Mouse (Mus musculus): Measurements from ENCODE around the gene Ajap1. TPM values are rescaled to one million over a fixed set of nuclear protein-coding genes. Genes with fewer than 3 reads are reported as not detected.

Gene Ajap1
- polyA plus RNA-seq, 1 experiment from 2014 or later = not detected

DNA sequence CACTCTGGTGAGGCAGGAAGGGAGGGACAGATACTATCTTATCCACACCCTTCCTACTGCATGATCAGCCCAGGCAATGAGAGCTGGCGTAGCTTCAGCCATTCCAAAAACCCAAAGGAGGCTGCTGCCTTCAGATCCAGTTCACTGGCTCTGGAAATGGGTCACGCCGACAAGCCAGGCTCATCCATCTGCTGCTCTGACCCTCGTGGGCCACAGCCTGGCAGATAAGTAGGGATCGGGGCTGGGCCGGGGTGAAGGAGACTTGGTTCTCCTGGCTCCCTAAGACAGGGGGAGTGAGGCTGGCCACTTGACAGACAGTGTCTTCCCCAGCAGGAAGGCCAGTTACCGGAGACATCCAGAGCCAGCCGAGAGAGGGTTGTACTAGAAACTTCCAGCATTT, 84.2 kb downstream of the Ajap1 start:
- POLR2A ChIA-PET = no interaction called here
- TF ChIP-seq CTCF (IDR thresholded peaks at IDR 0.05) = no peak
- no peaks in the 10 kb centered on the region for H3K27me3 ChIP-seq
- in situ Hi-C loops (cut with MboI; ENCODE audit: low pct_unique_long_range_greater_than_20kb) = no loop called here
- no peak for ATAC-seq
- CTCF ChIA-PET = no interaction called here
- DNase-seq (ENCODE audit: low read depth, low spot score) = no peak

DNA sequence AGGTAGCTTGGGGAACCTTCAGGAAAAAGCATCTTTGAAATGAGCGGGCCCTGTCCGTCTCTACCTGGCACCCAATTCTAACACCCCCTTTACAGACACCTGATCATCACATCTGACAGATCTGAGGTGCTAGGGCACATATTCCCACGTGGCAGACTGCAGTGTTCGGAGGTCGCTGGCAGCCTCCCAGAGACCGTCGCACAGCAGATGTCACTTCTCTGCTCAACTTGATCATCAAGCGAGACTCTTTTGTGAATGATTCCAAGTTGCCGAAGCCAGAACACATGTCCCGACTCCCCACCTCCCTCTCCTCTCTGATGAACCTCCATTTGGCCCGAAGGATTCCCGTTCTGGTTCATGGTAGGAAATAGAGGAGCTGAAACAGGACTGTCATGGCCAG, 95.1 kb downstream of the Ajap1 start:
- DNase-seq (ENCODE audit: low read depth, low spot score) = no peak
- in situ Hi-C loops (cut with MboI; ENCODE audit: low pct_unique_long_range_greater_than_20kb) = no loop called here

DNA sequence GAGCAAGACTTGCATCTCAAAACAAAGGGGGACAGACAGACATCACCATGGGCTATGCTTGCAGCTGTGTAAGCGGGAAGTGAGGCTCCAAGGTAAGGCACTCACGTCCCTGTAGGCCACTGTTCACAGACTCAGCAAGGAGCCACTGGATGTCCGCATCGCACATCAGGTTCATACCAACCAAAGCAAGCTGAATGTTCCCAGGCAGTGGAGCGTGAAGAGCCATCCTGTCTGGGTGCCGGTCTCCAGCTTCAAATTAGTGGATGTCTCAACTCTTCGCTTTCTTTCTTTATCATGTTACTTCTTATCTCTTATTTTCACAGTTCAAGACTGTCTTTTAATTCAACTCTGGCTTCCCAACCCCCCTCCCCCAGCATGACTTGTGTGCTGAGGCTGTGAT, 101.2 kb downstream of the Ajap1 start:
- POLR2A ChIA-PET = no interaction called here
- in situ Hi-C loops (cut with MboI; ENCODE audit: low pct_unique_long_range_greater_than_20kb) = no loop called here
- TF ChIP-seq CTCF (IDR thresholded peaks at IDR 0.05) = no peak
- DNase-seq (ENCODE audit: low read depth, low spot score) (no peak), ATAC-seq (no peak)
- no peaks in the 10 kb centered on the region for H3K27me3 ChIP-seq
- CTCF ChIA-PET = no interaction called here

More for the DNA sequence above, 95.1 kb downstream of the Ajap1 start:
- no peak for ATAC-seq
- H3K27me3 ChIP-seq = no peaks in the 10 kb centered on the region
- ChIA-PET POLR2A (no interaction called here), CTCF (no interaction called here)
- no peak for TF ChIP-seq CTCF (IDR thresholded peaks at IDR 0.05)

GRCm38 (mm10) chr4:153380885-153381284, 101.7 kb downstream of the Ajap1 start:
- ChIA-PET POLR2A (no interaction called here), CTCF (no interaction called here)
- no peak for ATAC-seq
- no peak for DNase-seq (ENCODE audit: low read depth, low spot score)
- TF ChIP-seq CTCF (IDR thresholded peaks at IDR 0.05) = no peak
- H3K27me3 ChIP-seq = no peaks in the 10 kb centered on the region
- in situ Hi-C loops (cut with MboI; ENCODE audit: low pct_unique_long_range_greater_than_20kb) = no loop called here

DNA sequence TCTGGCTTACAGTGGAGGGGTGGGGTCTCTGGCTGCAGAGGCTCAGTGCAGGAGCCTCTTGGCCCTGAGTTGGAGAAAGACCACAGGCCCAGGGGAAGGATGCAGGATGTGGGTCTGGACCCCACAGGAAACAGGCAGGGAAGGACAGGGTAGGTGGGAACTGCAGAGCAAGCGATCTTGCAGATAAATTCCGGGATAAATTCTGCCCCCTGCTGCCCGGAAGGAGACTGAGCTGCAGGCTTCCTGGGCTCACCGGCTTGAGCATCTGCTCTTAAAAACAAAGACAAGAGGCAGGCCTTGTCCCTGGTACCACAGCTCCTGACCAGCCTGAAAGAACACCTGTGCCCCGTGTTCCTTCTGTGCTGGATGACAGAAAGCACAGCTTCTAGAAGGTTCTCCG, 104.6 kb downstream of the Ajap1 start:
- no peaks in the 10 kb centered on the region for H3K27me3 ChIP-seq
- TF ChIP-seq CTCF (IDR thresholded peaks at IDR 0.05) = no peak
- ATAC-seq (no peak), DNase-seq (ENCODE audit: low read depth, low spot score) (no peak)
- ChIA-PET POLR2A (no interaction called here), CTCF (no interaction called here)
- in situ Hi-C loops (cut with MboI; ENCODE audit: low pct_unique_long_range_greater_than_20kb) = no loop called here

- no peak for ATAC-seq
- H3K27me3 ChIP-seq = no peaks in the 10 kb centered on the region
- TF ChIP-seq CTCF (IDR thresholded peaks at IDR 0.05) = no peak
Measured at GRCm38 (mm10) chr4:153374233-153374632, 108.4 kb downstream of the Ajap1 start.

DNA sequence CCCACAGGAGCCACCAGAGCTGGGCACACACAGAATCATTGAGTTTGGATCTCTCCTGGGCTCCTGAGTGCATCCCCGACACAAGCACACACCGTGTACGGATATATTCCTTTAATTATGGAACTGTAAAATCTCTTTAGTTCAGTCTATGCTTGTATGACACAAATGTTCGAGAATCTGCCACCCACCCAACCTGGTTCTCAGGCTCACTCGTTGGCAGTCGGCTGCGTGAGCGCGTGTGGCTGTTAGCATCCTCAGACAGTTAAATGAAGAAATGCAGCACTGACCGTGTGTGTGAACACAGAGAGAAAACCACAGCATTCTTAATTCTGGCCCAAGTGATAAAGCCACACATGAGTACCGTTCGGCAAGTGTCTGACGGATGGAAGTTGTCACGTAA, 109.5 kb downstream of the Ajap1 start:
- POLR2A ChIA-PET = no interaction called here
- in situ Hi-C loops (cut with MboI; ENCODE audit: low pct_unique_long_range_greater_than_20kb) = no loop called here

More at GRCm38 (mm10) chr4:153374233-153374632, 108.4 kb downstream of the Ajap1 start:
- no peak for DNase-seq (ENCODE audit: low read depth, low spot score)
- POLR2A ChIA-PET = no interaction called here
- CTCF ChIA-PET = no interaction called here
- in situ Hi-C loops (cut with MboI; ENCODE audit: low pct_unique_long_range_greater_than_20kb) = no loop called here

DNA sequence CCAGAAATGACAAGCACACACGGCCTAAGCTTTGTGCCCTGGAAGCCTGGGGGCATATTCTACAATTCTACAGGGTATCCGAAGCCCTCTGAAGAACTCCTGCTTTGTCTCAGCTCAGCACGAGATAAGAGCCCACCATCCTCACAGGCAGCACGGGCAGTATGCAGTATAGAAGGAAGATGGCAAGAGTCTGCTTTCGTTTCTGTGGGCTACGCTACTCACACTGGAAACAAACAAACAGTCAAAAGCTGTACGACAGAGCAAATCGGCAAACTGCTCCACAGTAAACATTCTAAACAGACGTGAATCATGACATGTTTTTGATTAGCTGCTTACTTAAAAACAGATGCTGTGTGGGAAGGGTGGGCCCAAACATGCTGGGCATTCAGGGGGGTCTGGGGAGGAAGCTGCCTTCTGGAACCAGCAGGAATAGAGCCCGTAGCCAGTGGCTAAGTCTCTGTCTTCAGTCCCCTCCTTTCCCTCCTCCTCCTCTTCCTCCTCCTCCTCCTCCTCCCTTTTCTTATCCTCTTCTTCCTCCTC, 113.9 kb downstream of the Ajap1 start:
- ChIA-PET POLR2A (no interaction called here), CTCF (no interaction called here)
- no peak for DNase-seq (ENCODE audit: low read depth, low spot score)
- in situ Hi-C loops (cut with MboI; ENCODE audit: low pct_unique_long_range_greater_than_20kb) = no loop called here
- no peak for TF ChIP-seq CTCF (IDR thresholded peaks at IDR 0.05)
- ATAC-seq = no peak
- no peaks in the 10 kb centered on the region for H3K27me3 ChIP-seq

More for the DNA sequence above, 109.5 kb downstream of the Ajap1 start:
- no peak for TF ChIP-seq CTCF (IDR thresholded peaks at IDR 0.05)
- ATAC-seq (no peak), DNase-seq (ENCODE audit: low read depth, low spot score) (no peak)
- H3K27me3 ChIP-seq = no peaks in the 10 kb centered on the region
- CTCF ChIA-PET = no interaction called here

- ChIA-PET CTCF (no interaction called here), POLR2A (no interaction called here)
- ATAC-seq = no peak
- in situ Hi-C loops (cut with MboI; ENCODE audit: low pct_unique_long_range_greater_than_20kb) = no loop called here
- no peaks in the 10 kb centered on the region for H3K27me3 ChIP-seq
- no peak for TF ChIP-seq CTCF (IDR thresholded peaks at IDR 0.05)
- no peak for DNase-seq (ENCODE audit: low read depth, low spot score)
Measured at GRCm38 (mm10) chr4:153360868-153361545, 121.6 kb downstream of the Ajap1 start.

DNA sequence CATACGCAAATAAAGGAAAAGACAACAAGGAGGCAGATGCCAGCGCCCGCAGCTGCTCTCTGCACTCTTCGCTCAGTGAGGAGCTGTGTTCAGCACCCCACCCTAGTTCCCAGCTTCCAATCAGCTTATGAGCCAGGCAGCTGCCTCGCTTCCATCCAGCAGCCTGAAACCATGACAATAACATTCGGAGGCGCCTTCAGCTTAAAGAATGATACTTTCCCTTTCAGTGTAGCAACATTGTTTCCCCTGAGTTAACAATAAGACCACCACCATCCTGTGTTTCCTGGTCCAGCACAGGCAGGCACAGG, 124.4 kb downstream of the Ajap1 start:
- ATAC-seq (no peak), DNase-seq (ENCODE audit: low read depth, low spot score) (no peak)
- no peak for TF ChIP-seq CTCF (IDR thresholded peaks at IDR 0.05)
- ChIA-PET POLR2A (no interaction called here), CTCF (no interaction called here)
- H3K27me3 ChIP-seq = no peaks in the 10 kb centered on the region
- in situ Hi-C loops (cut with MboI; ENCODE audit: low pct_unique_long_range_greater_than_20kb) = no loop called here

DNA sequence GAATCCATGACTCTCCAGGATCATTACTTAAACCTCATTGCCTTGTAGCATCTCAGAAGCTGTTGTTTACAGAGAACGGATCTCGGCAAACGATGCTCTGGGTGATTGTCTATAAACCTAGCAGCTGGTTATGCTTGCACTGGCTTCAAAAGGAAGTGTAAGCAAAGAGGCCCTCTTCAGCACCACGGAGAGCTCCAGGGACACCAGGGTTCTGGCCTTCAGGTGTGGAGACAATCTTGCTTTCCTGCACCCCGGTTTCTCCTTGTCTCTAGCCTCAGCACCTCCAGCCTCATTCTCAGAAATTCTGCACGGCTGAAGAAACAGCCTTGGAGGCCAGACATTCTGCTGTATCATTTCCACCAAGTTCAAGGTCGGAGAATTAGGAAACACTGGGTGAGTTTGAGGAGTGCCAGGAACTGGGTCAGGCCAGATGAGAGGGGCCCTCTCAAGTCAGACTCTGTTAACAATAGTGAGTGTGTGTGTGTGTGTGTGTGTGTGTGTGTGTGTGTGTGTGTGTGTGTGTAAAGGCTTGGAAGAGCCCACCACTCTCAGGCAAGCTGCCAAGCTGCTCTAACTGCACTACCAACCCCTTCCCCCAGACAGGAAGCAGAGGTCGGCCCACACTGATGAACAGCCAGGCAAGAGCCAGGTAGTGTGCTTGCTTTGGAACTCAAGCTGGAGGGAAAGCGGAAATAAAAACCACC, 124.9 kb downstream of the Ajap1 start:
- CTCF ChIA-PET = no interaction called here
- POLR2A ChIA-PET = no interaction called here
- TF ChIP-seq CTCF (IDR thresholded peaks at IDR 0.05) = no peak
- in situ Hi-C loops (cut with MboI; ENCODE audit: low pct_unique_long_range_greater_than_20kb) = no loop called here
- DNase-seq (ENCODE audit: low read depth, low spot score) (no peak), ATAC-seq (no peak)
- H3K27me3 ChIP-seq = no peaks in the 10 kb centered on the region

- in situ Hi-C loops (cut with MboI; ENCODE audit: low pct_unique_long_range_greater_than_20kb) = no loop called here
- no peak for TF ChIP-seq CTCF (IDR thresholded peaks at IDR 0.05)
- POLR2A ChIA-PET = no interaction called here
- no peaks in the 10 kb centered on the region for H3K27me3 ChIP-seq
- CTCF ChIA-PET = no interaction called here
- ATAC-seq = no peak
- no peak for DNase-seq (ENCODE audit: low read depth, low spot score)
Measured at GRCm38 (mm10) chr4:153356236-153356635, 126.4 kb downstream of the Ajap1 start.

All from Patski (cell line).